Comparison of ENCODE assay signal across 8 mouse cellular contexts in genomic region chr9:123237739-123238138, GRCm38 (mm10). TPM values are rescaled to one million over a fixed set of nuclear protein-coding genes. Genes with fewer than 3 reads are reported as not detected.
DNase-seq lines count a peak whose midpoint lies in the region; ATAC-seq lines count a peak whose summit lies in the region.
"Had no signal": no experiment of that assay in that cellular context is flagged by ENCODE, and none has a peak within 500 bp of the region (broad histone marks: within the 10 kb centered on the region; RNA-seq: fewer than 3 reads in every experiment).

No protein-coding gene starts in this region.

- no peaks in the 10 kb centered on the region for H3K27me3 ChIP-seq in midbrain, embryonic 15.5 days (replicated peaks)

- H3K9ac ChIP-seq in midbrain, embryonic 15.5 days = no peak overlapping the region

- no peak overlapping the region for H3K4me3 ChIP-seq in midbrain, embryonic 15.5 days
- H3K4me3 ChIP-seq: myocyte had no signal

- WGBS in midbrain, embryonic 15.5 days = 38% methylated on average over 2 of the region's 2 CpGs

- peaks cover 5% of the 10 kb centered on the region; the same call in 1 of the 2 replicates for H3K4me1 ChIP-seq in midbrain, embryonic 15.5 days

- DNase-seq in urinary bladder, postnatal 36 days (ENCODE audit: low spot score in 2 of 2) = peak; percentile 16 to 38
- no peak for DNase-seq in urinary bladder, adult 18-20 months (ENCODE audit: low spot score in 2 of 2)
- peak; percentile 38 to 66 for DNase-seq in heart, adult 18-20 months
- DNase-seq in kidney, adult 9 months = peak; percentile 59
- DNase-seq in lung, postnatal 14 days = peak; percentile 66
- no peak for DNase-seq in embryo, embryonic 10.5 days (ENCODE audit: low spot score)

- H3K4me2 ChIP-seq in midbrain, embryonic 15.5 days = no peak overlapping the region

- no peak overlapping the region for H3K27ac ChIP-seq in midbrain, embryonic 15.5 days

- ATAC-seq in midbrain, embryonic 15.5 days (replicated peaks) = no peak

- H3K36me3 ChIP-seq in midbrain, embryonic 15.5 days (replicated peaks) = no peaks in the 10 kb centered on the region

- no peaks in the 10 kb centered on the region for H3K9me3 ChIP-seq in midbrain, embryonic 15.5 days

RNA-seq across cellular contexts. Expression of gene Cdcp1, which starts 21.9 kb away (rescaled TPM):
- under 1 TPM; 0.17 to 0.36 TPM for total RNA-seq in heart, adult 18-20 months (2021)
- 0.05 and 0.11 TPM in 2 replicates for polyA plus RNA-seq in midbrain, embryonic 15.5 days (2015; fragmentation: Nextera tagmentation; extraction: Ambion mirVana)
- polyA plus RNA-seq: myocyte had no signal

RNA-seq across cellular contexts. Expression of gene Tmem158, which starts 22.8 kb away (rescaled TPM):
- total RNA-seq in heart, adult 18-20 months (2021) = 1 to 10 TPM; 4.5 to 6.5 TPM
- polyA plus RNA-seq in midbrain, embryonic 15.5 days (2015; fragmentation: Nextera tagmentation; extraction: Ambion mirVana) = 40.8 and 41.8 TPM in 2 replicates

Comparison
In these comparisons a context has a peak if more than half of its experiments do, and no peak if none do; other contexts are left out.
1. DNase-seq: peak in urinary bladder, postnatal 36 days (2 of 2), heart, adult 18-20 months (2 of 2), kidney, adult 9 months (single experiment) and lung, postnatal 14 days (single experiment); none in urinary bladder, adult 18-20 months (0 of 2) and embryo, embryonic 10.5 days (single experiment).